Comparison of ENCODE assay signal across 8 mouse cellular contexts in the genomic region with DNA sequence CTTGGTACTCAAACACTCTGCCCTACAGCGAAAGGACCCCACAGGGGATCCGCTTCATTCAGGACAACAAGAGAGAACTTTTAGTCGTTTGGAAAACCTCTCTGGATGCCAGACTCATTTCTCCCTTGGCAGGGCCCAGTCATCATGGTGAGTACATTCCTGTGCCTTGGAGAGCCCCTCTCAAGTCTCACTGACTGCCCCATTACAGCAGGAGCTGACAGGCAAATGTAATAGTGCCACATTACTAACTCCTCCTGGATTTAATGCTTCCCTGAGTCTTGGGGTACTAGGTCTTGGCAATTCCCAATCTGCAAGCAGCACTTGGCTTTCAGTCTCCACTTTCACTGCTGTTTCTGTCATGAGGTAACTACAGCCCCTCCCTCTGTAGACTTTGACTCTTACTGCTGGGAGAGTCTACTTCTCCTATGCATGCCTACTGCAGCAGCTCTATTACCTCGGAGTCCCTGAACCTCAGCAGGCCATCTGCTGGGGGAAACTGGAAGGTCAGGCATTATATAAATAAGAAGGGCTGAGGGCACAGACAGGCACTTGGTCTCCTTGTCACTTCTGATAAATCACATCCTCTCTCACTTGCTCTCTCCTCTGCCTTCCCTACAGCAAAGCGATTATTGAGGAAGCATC.
DNase-seq lines count a peak whose midpoint lies in the region; ATAC-seq lines count a peak whose summit lies in the region.

No protein-coding gene starts in this region.

- H3K27me3 ChIP-seq in hindbrain, embryonic 16.5 days (replicated peaks; ENCODE audit: control insufficient read depth, insufficient read depth, low read length), result no peaks in the 10 kb centered on the region

- DNase-seq in adrenal gland, postnatal 10 days, result peak; percentile 27
- no peak for DNase-seq in adrenal gland, adult 8-10 months
- peak; percentile 58 for DNase-seq in left cerebral cortex, postnatal 4 days
- no peak for DNase-seq in left cerebral cortex, postnatal 36 days (ENCODE audit: low spot score in 2 of 2)
- DNase-seq in retina, postnatal 1 day, result peak; percentile 83
- no peak for DNase-seq in ovary, postnatal 36 days (ENCODE audit: low spot score)

- no peak overlapping the region for H3K4me2 ChIP-seq in hindbrain, embryonic 16.5 days (ENCODE audit: low read length)

- intact Hi-C loops in left cerebral cortex, postnatal 4 days (cut with DNase I), result no loop called here
- intact Hi-C loops in left cerebral cortex, postnatal 36 days (cut with DNase I), result no loop called here

- no peak overlapping the region for H3K9ac ChIP-seq in hindbrain, embryonic 16.5 days (ENCODE audit: low read depth, low read length)

- no peaks in the 10 kb centered on the region for H3K4me1 ChIP-seq in hindbrain, embryonic 16.5 days (ENCODE audit: control insufficient read depth, insufficient read depth, low read depth, low read length)

- WGBS in hindbrain, embryonic 16.5 days, result 54% methylated on average over 5 of the region's 5 CpGs

- no peaks in the 10 kb centered on the region for H3K9me3 ChIP-seq in hindbrain, embryonic 16.5 days (ENCODE audit: control insufficient read depth, low read length)

- ATAC-seq in hindbrain, embryonic 16.5 days, result 0 out of 2 replicates have a peak, but pooled peaks have one; percentile 56
- ATAC-seq in megakaryocyte progenitor cell, adult 5-6 weeks (replicated peaks; ENCODE audit: poor library complexity), result no peak

- no peaks in the 10 kb centered on the region for H3K36me3 ChIP-seq in hindbrain, embryonic 16.5 days (ENCODE audit: control insufficient read depth, insufficient read depth, low read length)

- no peak overlapping the region for H3K4me3 ChIP-seq in hindbrain, embryonic 16.5 days (ENCODE audit: low read length)

- H3K27ac ChIP-seq in hindbrain, embryonic 16.5 days (ENCODE audit: low read depth, low read length), result no peak overlapping the region

Comparison
In these comparisons a context has a peak if more than half of its experiments do, and no peak if none do; other contexts are left out.
1. DNase-seq: peak in adrenal gland, postnatal 10 days (single experiment), left cerebral cortex, postnatal 4 days (single experiment) and retina, postnatal 1 day (single experiment); none in adrenal gland, adult 8-10 months (single experiment), left cerebral cortex, postnatal 36 days (0 of 2) and ovary, postnatal 36 days (single experiment).